Mouse (Mus musculus): ENCODE measurements around the gene Hoxc9. TPM values are rescaled to one million over a fixed set of nuclear protein-coding genes. Genes with fewer than 3 reads are reported as not detected.

Gene Hoxc9
- polyA plus RNA-seq, 1 experiment from 2014 or later, result not detected

GRCm38 (mm10) chr15:102997431-102997830 is 21.2 kb downstream of the Hoxc9 start:
- Histone ChIP-seq H3K4me2 (no peak overlapping the region), H3K9me3 (replicated peaks) (no peaks in the 10 kb centered on the region), H3K9ac (no peak overlapping the region), H3K27me3 (peaks cover 99% of the 10 kb centered on the region), H3K4me3 (no peak overlapping the region), H3K27ac (no peak overlapping the region), H3K36me3 (ENCODE audit: poor library complexity, severe bottlenecking) (no peaks in the 10 kb centered on the region), H3K4me1 (peaks cover 9% of the 10 kb centered on the region)
- 0% methylated on average over 3 of the region's 3 CpGs for WGBS
- no peak for ATAC-seq

- Histone ChIP-seq H3K27ac (no peak within 1 kb of the TSS), H3K4me2 (peak within 1 kb of the TSS; percentile 58), H3K9me3 (replicated peaks) (no peaks in the 10 kb centered on the region), H3K4me1 (peaks cover 9% of the 10 kb centered on the region), H3K36me3 (ENCODE audit: poor library complexity, severe bottlenecking) (no peaks in the 10 kb centered on the region), H3K9ac (no peak within 1 kb of the TSS), H3K4me3 (peak within 1 kb of the TSS; percentile 29; the same call in 1 of the 2 replicates), H3K27me3 (peaks cover 99% of the 10 kb centered on the region)
- ATAC-seq, result no peak
- 1% methylated on average over 19 of the region's 19 CpGs for WGBS
Observed at GRCm38 (mm10) chr15:102997939-102998355, 21.7 kb downstream of the Hoxc9 start, which contains the start of gene Hoxc6. Gene Hoxc6, plus strand, starts transcription at chr15:102998257.

GRCm38 (mm10) chr15:102998608-102999182 is 22.5 kb downstream of the Hoxc9 start:
- peaks cover 100% of the 10 kb centered on the region for H3K27me3 ChIP-seq
- peak; percentile 30; the same call in 1 of the 2 replicates for ATAC-seq
- H3K9ac ChIP-seq, result no peak overlapping the region
- peak overlapping the region; percentile 29; the same call in 1 of the 2 replicates for H3K4me3 ChIP-seq
- WGBS, result under 1% methylated on average over 19 of the region's 19 CpGs
- H3K9me3 ChIP-seq (replicated peaks), result no peaks in the 10 kb centered on the region
- no peaks in the 10 kb centered on the region for H3K36me3 ChIP-seq (ENCODE audit: poor library complexity, severe bottlenecking)
- peaks cover 9% of the 10 kb centered on the region for H3K4me1 ChIP-seq
- H3K4me2 ChIP-seq, result peak overlapping the region; percentile 58
- H3K27ac ChIP-seq, result no peak overlapping the region

- Histone ChIP-seq H3K27ac (no peak overlapping the region), H3K36me3 (ENCODE audit: poor library complexity, severe bottlenecking) (no peaks in the 10 kb centered on the region), H3K9ac (0 out of 2 replicates have a peak overlapping the region, but pooled peaks have one; percentile 40), H3K9me3 (replicated peaks) (no peaks in the 10 kb centered on the region), H3K27me3 (peaks cover 100% of the 10 kb centered on the region), H3K4me3 (peak overlapping the region; percentile 29), H3K4me1 (peaks cover 9% of the 10 kb centered on the region), H3K4me2 (peak overlapping the region; percentile 58)
- under 1% methylated on average over 27 of the region's 33 CpGs for WGBS
- peak; percentile 80 for ATAC-seq
Observed at GRCm38 (mm10) chr15:102999183-102999831, 23.1 kb downstream of the Hoxc9 start.

DNA sequence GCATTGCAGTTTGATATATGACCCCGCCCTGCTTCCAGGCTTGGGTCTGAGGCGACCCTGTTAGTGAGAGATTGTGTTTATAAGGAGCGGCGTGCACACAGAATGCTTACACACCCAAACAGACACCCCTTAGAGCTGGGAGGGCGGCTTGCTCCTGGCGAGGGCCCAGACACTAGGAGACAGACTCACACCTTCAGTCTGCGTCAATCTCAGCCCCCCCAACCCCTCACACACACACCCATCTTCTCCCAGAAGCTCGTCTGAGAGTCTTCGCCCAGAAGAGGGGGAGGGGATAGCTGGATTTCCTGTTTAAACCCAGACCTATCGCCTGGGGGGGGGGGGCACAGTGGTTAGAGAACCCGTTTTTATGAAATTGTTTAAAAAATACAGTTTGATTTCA is 23.7 kb downstream of the Hoxc9 start:
- Histone ChIP-seq H3K27me3 (peaks cover 100% of the 10 kb centered on the region), H3K4me1 (peaks cover 9% of the 10 kb centered on the region), H3K4me2 (no peak overlapping the region), H3K9me3 (replicated peaks) (no peaks in the 10 kb centered on the region), H3K4me3 (no peak overlapping the region), H3K36me3 (ENCODE audit: poor library complexity, severe bottlenecking) (no peaks in the 10 kb centered on the region), H3K9ac (no peak overlapping the region), H3K27ac (no peak overlapping the region)
- ATAC-seq, result no peak
- 3% methylated on average over 11 of the region's 11 CpGs for WGBS

DNA sequence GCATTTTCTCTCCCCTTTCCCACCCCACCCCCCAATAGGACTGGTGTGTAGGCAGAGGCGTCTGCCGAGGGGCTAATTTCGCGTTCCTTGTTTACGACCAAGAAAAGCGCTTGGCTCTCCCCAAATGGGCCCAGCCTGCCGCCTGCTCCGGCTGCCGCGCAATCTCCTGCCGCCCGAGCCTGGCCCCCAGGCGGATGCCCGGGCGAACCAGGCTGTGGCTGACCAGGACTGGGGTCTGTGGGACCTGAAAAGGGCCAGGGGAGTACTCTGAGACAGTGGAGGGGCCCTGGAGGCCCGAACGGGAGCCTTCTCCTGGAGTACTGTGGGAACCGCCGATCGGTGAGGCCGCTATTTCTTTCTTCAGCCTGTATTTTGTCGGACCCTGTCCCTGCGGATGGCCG is 24.3 kb downstream of the Hoxc9 start:
- WGBS, result under 1% methylated on average over 24 of the region's 24 CpGs
- Histone ChIP-seq H3K27me3 (peaks cover 100% of the 10 kb centered on the region), H3K27ac (no peak overlapping the region), H3K4me3 (0 out of 2 replicates have a peak overlapping the region, but pooled peaks have one; percentile 12), H3K4me2 (no peak overlapping the region), H3K36me3 (ENCODE audit: poor library complexity, severe bottlenecking) (no peaks in the 10 kb centered on the region), H3K9ac (no peak overlapping the region), H3K4me1 (peaks cover 9% of the 10 kb centered on the region), H3K9me3 (replicated peaks) (no peaks in the 10 kb centered on the region)
- no peak for ATAC-seq

GRCm38 (mm10) chr15:103001370-103001769 is 25.1 kb downstream of the Hoxc9 start:
- 6% methylated on average over 2 of the region's 2 CpGs for WGBS
- no peak overlapping the region for H3K4me2 ChIP-seq
- H3K9me3 ChIP-seq (replicated peaks), result no peaks in the 10 kb centered on the region
- no peak overlapping the region for H3K9ac ChIP-seq
- H3K27ac ChIP-seq, result no peak overlapping the region
- no peak for ATAC-seq
- no peaks in the 10 kb centered on the region for H3K36me3 ChIP-seq (ENCODE audit: poor library complexity, severe bottlenecking)
- peaks cover 100% of the 10 kb centered on the region for H3K27me3 ChIP-seq
- peaks cover 9% of the 10 kb centered on the region for H3K4me1 ChIP-seq
- no peak overlapping the region for H3K4me3 ChIP-seq

- WGBS, result 4% methylated on average over 4 of the region's 4 CpGs
- H3K4me2 ChIP-seq, result no peak overlapping the region
- peaks cover 9% of the 10 kb centered on the region for H3K4me1 ChIP-seq
- H3K9ac ChIP-seq, result no peak overlapping the region
- no peaks in the 10 kb centered on the region for H3K36me3 ChIP-seq (ENCODE audit: poor library complexity, severe bottlenecking)
- no peaks in the 10 kb centered on the region for H3K9me3 ChIP-seq (replicated peaks)
- peaks cover 100% of the 10 kb centered on the region for H3K27me3 ChIP-seq
- ATAC-seq, result no peak
- no peak overlapping the region for H3K4me3 ChIP-seq
- no peak overlapping the region for H3K27ac ChIP-seq
Observed at GRCm38 (mm10) chr15:103002156-103002555, 25.9 kb downstream of the Hoxc9 start.

DNA sequence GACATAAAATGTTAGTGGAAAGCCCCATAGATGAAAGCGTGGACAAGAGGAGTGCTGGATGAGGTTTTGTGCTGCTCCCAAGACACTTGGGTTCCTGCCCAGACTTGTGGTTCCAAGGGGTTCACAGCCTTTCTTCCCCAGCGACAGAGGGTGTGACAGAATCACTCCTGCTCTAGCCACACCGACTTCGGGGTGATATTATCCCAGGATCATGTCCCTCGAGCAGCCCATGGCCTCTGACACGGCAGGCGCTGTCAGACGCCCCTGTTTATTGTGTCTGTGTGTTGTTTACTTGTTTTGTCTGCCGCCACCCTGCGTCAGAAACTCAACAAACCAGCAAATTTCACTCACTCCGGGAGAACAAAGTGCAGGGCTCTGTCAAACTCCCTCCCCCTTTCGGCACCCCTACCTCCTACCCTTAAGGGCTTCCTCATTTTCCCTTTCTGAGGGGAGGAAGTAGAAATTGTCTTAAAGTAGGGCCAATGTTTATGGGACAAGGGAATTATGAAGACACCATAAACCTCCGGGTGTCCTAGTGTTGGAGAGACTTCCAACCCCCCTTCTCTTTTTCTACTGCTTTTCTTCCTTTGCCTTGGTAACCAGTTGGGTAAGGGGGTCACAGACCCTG is 26.7 kb downstream of the Hoxc9 start:
- H3K27ac ChIP-seq, result no peak overlapping the region
- no peak for ATAC-seq
- H3K9me3 ChIP-seq (replicated peaks), result no peaks in the 10 kb centered on the region
- no peak overlapping the region for H3K4me2 ChIP-seq
- H3K4me3 ChIP-seq, result no peak overlapping the region
- peaks cover 100% of the 10 kb centered on the region for H3K27me3 ChIP-seq
- peaks cover 9% of the 10 kb centered on the region for H3K4me1 ChIP-seq
- no peak overlapping the region for H3K9ac ChIP-seq
- no peaks in the 10 kb centered on the region for H3K36me3 ChIP-seq (ENCODE audit: poor library complexity, severe bottlenecking)
- WGBS, result under 1% methylated on average over 13 of the region's 13 CpGs

GRCm38 (mm10) chr15:103005308-103005707 is 29.1 kb downstream of the Hoxc9 start:
- Histone ChIP-seq H3K4me1 (no peaks in the 10 kb centered on the region), H3K27me3 (peaks cover 100% of the 10 kb centered on the region), H3K36me3 (ENCODE audit: poor library complexity, severe bottlenecking) (no peaks in the 10 kb centered on the region), H3K4me2 (no peak overlapping the region), H3K4me3 (no peak overlapping the region), H3K9ac (no peak overlapping the region), H3K27ac (no peak overlapping the region), H3K9me3 (replicated peaks) (no peaks in the 10 kb centered on the region)
- ATAC-seq, result no peak
- WGBS, result 1% methylated on average over 17 of the region's 17 CpGs

GRCm38 (mm10) chr15:103005797-103006196 is 29.6 kb downstream of the Hoxc9 start:
- Histone ChIP-seq H3K27ac (no peak overlapping the region), H3K9me3 (replicated peaks) (no peaks in the 10 kb centered on the region), H3K9ac (no peak overlapping the region), H3K4me2 (no peak overlapping the region), H3K4me3 (no peak overlapping the region), H3K4me1 (no peaks in the 10 kb centered on the region), H3K36me3 (ENCODE audit: poor library complexity, severe bottlenecking) (no peaks in the 10 kb centered on the region), H3K27me3 (peaks cover 100% of the 10 kb centered on the region)
- WGBS, result 1% methylated on average over 5 of the region's 5 CpGs
- ATAC-seq, result no peak

DNA sequence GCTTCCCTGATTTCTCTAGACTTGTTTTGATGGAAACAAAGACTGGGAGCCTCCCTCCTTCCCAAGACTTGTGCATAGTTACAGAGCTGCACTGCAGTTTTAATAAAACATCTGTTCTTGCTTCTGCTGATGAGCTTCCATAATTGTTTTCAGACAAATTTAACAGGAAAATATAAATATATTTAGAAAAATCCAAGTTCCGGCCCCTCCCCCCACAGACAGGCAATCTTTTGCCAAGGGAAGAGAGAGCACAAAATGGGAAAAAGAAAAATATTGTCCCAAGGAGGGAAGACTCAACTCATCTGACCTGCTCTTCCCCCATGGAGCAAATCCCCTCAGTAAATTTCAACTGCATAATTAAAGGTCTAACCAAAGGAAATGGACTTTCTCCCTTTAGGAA is 30.1 kb downstream of the Hoxc9 start:
- peaks cover 100% of the 10 kb centered on the region for H3K27me3 ChIP-seq
- ATAC-seq, result no peak
- H3K4me2 ChIP-seq, result no peak overlapping the region
- 15% methylated on average over 1 of the region's 1 CpGs for WGBS
- no peak overlapping the region for H3K27ac ChIP-seq
- H3K4me1 ChIP-seq, result no peaks in the 10 kb centered on the region
- no peaks in the 10 kb centered on the region for H3K36me3 ChIP-seq (ENCODE audit: poor library complexity, severe bottlenecking)
- no peak overlapping the region for H3K4me3 ChIP-seq
- no peaks in the 10 kb centered on the region; the same call in 1 of the 2 replicates for H3K9me3 ChIP-seq (replicated peaks)
- H3K9ac ChIP-seq, result no peak overlapping the region

All from forebrain, embryonic 13.5 days (tissue).